Mouse (Mus musculus) megakaryocyte progenitor cell, adult 5-6 weeks (primary cell): Measurements from ENCODE around the gene Adam6b. TPM values are rescaled to one million over a fixed set of nuclear protein-coding genes. Genes with fewer than 3 reads are reported as not detected.
"Not testable (repeated sequence)": the region's sequence is repeated elsewhere in the genome, so short reads cannot be mapped to it uniquely, and the experiment has no call there.

Experiments used
- ATAC-seq: replicated peaks from 2 replicates; pipeline ENCODE4 v1.8.0; 2016; ENCODE audit warnings: mild to moderate bottlenecking, moderate TSS enrichment, inconsistent platforms; ENCODE audit not compliant: poor library complexity
- total RNA-seq, 2 experiments: library from RNA; stranded (forward) in 1 of 2; stranded (reverse) in 1 of 2; fragments of 157-497, 149-512 nt in 1 of 2; fragments of 200-1000 nt in 1 of 2; gene quantifications; 2 replicates each; pipeline versions ENCODE4 v1.2.3 to v1.2.4; 2015 to 2017

Adam6b gene
- total RNA-seq (2015), result not detected in 2 replicates
- total RNA-seq (2017), result not detected in 2 replicates

DNA sequence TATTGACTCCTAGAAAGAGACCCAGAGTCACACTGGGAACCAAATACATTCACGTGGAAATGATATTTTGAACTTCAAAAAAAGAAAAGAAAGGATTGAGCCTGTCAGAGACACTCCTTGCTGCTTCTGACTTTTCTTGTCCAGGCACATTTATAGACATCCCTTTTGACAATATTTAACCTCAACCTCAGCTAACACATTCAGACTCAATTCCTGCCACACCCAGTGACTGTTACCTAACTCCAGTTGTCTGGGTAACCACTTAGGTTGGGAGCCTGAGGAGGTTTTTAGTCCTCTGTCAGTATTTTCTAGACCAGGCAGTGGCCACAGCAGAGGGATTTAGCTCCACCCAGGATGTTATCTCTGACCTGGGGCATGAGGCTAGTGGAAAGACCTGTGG is at the start of gene Adam6b:
Gene Adam6b, plus strand, starts transcription at position 301 of the 400 bp plus-strand sequence.
- not testable (repeated sequence) for ATAC-seq

DNA sequence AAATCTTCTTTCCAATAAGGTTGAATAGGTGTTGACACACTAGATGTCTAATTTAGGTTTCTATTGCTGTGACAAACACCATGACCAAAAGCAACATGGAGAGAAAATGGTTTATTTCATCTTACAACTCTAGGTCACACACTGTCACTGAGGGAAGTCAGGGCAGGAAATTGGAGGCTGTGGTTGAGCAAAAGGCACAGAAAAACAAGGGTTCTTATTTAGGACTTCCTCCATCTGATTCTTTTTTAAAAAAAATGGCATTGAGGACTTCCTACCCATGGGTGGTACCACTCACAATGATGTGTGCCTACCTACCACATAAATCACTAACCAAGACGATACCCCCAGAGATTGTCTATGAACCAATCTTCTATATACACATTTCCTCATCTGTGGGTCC is 43.2 kb upstream of the Adam6b start:
- ATAC-seq, result peak; percentile 44

DNA sequence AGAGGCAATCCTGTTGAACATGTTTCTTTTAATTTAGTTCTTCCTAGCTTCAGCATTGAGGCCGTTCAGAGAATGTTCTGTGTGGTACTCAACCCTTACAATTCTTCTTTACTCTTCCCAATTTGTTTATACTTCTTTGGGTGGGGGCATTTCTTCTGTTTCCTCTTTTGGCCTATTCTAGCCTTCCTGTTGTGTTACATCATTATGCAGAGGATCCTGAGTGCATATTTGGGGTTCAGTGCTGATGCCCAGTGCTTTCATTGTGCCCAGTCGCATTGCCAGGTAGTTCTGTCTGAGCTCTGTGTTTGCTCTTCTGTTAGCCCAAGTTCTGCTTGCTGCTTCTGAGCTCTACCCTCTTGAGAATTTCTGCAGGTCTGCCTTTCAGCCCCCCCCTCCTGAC is 13.1 kb upstream of the Adam6b start:
- ATAC-seq, result peak; percentile 58

DNA sequence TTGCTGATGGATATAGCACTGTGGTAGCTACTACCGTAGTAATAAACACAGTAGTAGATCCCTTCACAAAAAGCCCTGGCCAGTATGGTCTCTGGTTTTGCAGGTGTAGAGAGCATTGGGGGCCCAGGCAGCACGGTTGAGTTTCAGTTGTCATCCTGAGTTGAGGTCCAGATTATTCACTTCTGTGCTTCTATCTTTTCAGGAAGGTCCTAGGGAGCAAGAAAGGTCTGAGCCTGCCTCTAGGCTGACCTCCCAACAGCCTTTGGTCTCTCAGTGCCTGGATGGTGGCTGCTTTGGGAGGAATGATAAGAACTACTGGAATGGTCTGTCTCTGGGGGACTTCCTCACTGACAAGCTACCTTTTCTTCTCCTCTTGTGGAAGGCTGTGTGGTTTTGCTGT is 7.2 kb upstream of the Adam6b start:
- ATAC-seq, result no peak

DNA sequence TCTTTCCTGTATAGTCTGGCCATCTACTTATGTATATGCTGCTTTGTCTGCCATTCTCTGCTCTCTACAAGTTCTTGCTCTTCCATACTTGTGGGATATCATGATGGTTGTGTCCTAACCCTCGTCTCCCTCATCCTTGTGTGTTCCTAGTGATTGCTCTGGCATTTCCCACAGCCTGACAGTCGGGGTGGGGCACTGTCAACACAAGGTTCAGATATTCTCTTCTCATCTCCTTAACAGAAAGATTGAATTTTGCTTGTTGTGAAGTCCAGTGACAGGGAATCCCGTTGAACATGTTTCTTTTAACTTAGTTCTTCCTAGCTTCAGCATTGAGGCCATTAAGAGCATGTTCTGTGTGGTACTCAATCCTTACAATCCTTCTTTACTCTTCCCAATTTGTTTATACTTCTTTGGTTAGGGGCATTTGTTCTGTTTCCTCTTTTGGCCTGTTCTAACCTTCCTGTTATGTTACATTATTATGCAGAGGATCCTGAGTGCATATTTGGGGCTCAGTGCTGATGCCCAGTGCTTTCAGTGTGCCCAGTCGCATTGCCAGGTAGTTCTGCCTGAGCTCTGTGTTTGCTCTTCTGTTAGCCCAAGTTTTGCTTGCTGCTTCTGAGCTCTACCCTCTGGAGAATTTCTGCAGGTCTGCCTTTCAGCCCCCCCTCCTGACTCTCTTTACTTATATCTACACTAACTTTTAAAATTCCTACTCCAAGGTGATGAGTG is 6.5 kb upstream of the Adam6b start:
- ATAC-seq, result no peak

DNA sequence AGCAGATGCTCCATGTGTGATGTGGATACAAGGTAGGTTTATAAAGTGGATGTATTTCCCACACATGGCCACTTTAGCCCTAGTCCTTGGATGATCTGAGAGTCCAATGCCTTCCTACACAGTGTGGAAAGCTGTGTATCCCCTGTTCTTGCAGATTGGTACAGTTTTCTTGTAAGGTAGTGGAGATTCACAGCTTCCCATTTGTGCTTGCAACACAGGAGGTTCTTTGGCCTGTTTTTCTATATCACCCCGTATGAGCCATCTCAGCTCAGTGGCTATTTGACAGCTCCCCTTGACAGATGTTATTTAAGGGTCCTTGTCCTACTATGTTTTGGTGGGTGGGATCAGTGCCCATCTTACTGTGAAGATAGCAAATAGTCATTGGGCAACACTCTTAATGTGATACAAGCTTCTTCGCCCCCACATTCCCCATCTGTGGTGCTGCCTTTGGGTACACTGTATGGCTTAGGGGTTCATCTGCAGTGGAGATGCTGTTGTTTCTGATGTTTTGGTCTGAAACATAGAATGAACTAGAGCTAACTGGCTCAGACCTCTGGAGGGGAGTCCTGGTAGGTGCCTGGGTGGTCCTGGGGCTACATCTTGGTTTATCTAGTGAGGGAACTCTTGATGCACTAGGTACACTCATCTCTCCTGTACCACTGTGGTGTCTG is 5.7 kb upstream of the Adam6b start:
- no peak for ATAC-seq

DNA sequence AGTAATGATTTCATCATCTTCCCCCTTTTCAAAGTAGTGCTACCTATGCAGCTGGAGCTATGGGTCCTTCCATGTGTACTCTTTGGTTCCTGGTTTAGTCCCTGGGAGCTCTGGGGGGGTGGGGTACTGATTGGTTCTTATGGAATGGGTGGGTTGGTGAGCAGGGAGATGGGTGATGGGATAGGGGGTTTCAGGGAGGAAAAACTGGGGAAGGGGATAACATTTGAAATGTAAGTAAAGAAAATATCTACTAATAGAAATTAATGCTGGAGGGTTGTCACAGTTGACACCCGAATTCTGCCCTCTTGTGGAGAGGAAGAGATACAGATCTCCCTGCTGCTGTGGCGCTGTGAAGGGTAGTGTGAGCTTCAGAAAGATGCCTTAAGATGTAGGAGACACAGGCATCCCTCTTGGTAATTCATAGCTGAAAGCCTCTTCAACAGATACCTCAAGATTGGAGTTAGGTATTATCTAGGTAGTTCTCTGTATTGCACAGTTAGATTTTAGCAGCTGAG is 4.3 kb upstream of the Adam6b start:
- peak; percentile 49; the same call in 1 of the 2 replicates for ATAC-seq

DNA sequence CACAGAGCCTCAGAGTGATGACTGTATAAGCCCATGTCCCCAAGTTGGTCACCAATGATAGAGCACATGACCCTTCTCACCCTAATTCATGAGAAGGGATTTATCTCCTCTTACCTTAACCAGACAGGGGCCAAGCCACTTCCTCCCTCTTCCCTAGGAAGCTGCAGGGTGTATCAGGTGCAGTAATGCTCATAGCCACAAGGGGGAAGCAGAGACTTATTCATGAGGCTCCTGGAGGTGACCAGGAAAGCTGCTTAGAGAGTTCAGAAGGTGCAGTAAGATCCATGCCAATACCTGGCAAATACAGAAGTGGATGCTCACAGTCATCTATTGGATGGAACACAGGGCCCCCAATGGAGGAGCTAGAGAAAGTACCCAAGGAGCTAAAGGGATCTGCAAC is 1.6 kb upstream of the Adam6b start:
- ATAC-seq, result peak; percentile 96

DNA sequence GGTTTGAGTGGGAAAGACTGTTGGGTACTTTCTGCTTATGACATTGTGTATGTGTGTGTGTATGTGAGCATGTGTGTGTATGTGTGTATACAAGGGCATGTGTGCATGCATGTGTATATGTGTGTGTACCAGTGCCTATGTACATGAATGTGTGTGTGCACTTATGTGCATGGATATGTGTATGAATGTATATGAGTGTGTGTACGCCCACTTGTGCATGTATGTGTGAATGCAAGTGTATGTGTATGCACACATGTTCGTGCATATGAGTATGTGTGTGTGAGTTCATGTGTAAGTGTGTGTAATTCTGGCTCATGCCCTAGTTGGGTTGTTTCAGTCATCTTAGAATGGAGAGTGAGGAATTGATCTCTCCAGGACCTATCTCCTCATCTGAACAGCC is 36.6 kb downstream of the Adam6b start:
- no peak for ATAC-seq

Other genes starting within 250 kb of the Adam6b start
- not detected in 2 replicates for gene Adam6a, start 54.4 kb downstream of the Adam6b start, total RNA-seq (2015)
- gene Adam6a, start 54.4 kb downstream of the Adam6b start, total RNA-seq (2017), result not detected in 2 replicates